Mouse (Mus musculus) Muller cell, postnatal 12 days (primary cell): ENCODE results near the gene Nudt17.
"Not testable (repeated sequence)": the region's sequence is repeated elsewhere in the genome, so short reads cannot be mapped to it uniquely, and the experiment has no call there.

ENCODE experiments used
- DNase-seq: peaks from one replicate; pipeline ENCODE4 v3.0.0-alpha.2; 2015; ENCODE audit errors: inconsistent ontology term

Gene Nudt17

GRCm38 (mm10) chr3:96671519-96671918, 36.8 kb downstream of the Nudt17 start:
- DNase-seq = no peak

- peak; percentile 92 for DNase-seq
These were observed 38.5 kb downstream of the Nudt17 start, which contains the start of gene Ankrd35 for GRCm38 (mm10) chr3:96669727-96670468. Ankrd35 (plus strand) TSS chr3:96670131.

GRCm38 (mm10) chr3:96668424-96669067, 39.8 kb downstream of the Nudt17 start:
- DNase-seq = no peak

- DNase-seq = no peak
These were observed 41.0 kb downstream of the Nudt17 start for GRCm38 (mm10) chr3:96667316-96667715.

- DNase-seq = no peak
These were observed 41.4 kb downstream of the Nudt17 start for GRCm38 (mm10) chr3:96666916-96667315.

- not testable (repeated sequence) for DNase-seq
These were observed 42.5 kb downstream of the Nudt17 start for GRCm38 (mm10) chr3:96665732-96666363.

- peak; percentile 89 for DNase-seq
These were observed 44.7 kb downstream of the Nudt17 start for GRCm38 (mm10) chr3:96663432-96664239.

GRCm38 (mm10) chr3:96662731-96663316, 45.5 kb downstream of the Nudt17 start:
- DNase-seq = no peak

GRCm38 (mm10) chr3:96660901-96661300, 47.5 kb downstream of the Nudt17 start:
- no peak for DNase-seq
